Mouse (Mus musculus): ENCODE data around the gene Olfr237-ps1.

- no peak for TF ChIP-seq MAFK (IDR thresholded peaks at IDR 0.05; ENCODE audit: insufficient read depth, low read depth, low read length)
- no peak for TF ChIP-seq HCFC1 (IDR thresholded peaks at IDR 0.05; ENCODE audit: borderline replicate concordance, insufficient read depth, low read length)
- no peak for TF ChIP-seq ZNF384 (IDR thresholded peaks at IDR 0.05; ENCODE audit: low read depth, low read length)
- TF ChIP-seq CHD2 (IDR thresholded peaks at IDR 0.05; ENCODE audit: low read depth, low read length): no peak
Measured at GRCm38 (mm10) chr6:43190986-43191385, 44.6 kb downstream of the Olfr237-ps1 start.
